Mouse (Mus musculus) liver, embryonic 11.5 days (tissue): Measurements from ENCODE around the gene Rsph6a. TPM values are rescaled to one million over a fixed set of nuclear protein-coding genes. Genes with fewer than 3 reads are reported as not detected.

Source experiments
- ATAC-seq: fragments of 200-750 bp; cut with Nextera tagmentation; replicated peaks from 2 replicates; pipeline ENCODE4 v1.8.0; 2017; ENCODE audit warnings: moderate number of reproducible peaks, mild to moderate bottlenecking, moderate TSS enrichment, moderate library complexity; ENCODE audit not compliant: low FRiP score
- DNase-seq: peaks from one replicate; pipeline ENCODE4 v3.0.0-alpha.2; 2017; ENCODE audit warnings: low spot score
- H3K27ac ChIP-seq: fragments of 300-500 bp; sonication (generic); 2 replicates; pipeline ENCODE4 v1.5.1; 2014; ENCODE audit warnings: mild to moderate bottlenecking, low read depth, low read length, control low read depth
- H3K27me3 ChIP-seq: fragments of 300-500 bp; sonication (generic); replicated peaks from 2 replicates; pipeline ENCODE4 v1.6.1; 2014; ENCODE audit warnings: low read length, mixed read lengths; ENCODE audit not compliant: control insufficient read depth, insufficient read depth
- H3K36me3 ChIP-seq: fragments of 300-500 bp; sonication (generic); 2 replicates; pipeline ENCODE4 v1.6.1; 2014; ENCODE audit warnings: mild to moderate bottlenecking, low read length, moderate library complexity, mixed read lengths; ENCODE audit not compliant: control insufficient read depth, insufficient read depth
- H3K4me1 ChIP-seq: fragments of 300-500 bp; sonication (generic); replicated peaks from 2 replicates; pipeline ENCODE4 v1.6.1; 2014; ENCODE audit warnings: low read length, mixed read lengths; ENCODE audit not compliant: control insufficient read depth, insufficient read depth
- H3K4me2 ChIP-seq: fragments of 300-500 bp; sonication (generic); 2 replicates; pipeline ENCODE4 v1.6.1; 2014; ENCODE audit warnings: mild to moderate bottlenecking, control low read depth, moderate library complexity
- H3K4me3 ChIP-seq: fragments of 300-500 bp; sonication (generic); 2 replicates; pipeline ENCODE4 v1.5.1; 2014; ENCODE audit warnings: low read depth, low read length, control low read depth
- H3K9ac ChIP-seq: fragments of 300-500 bp; sonication (generic); 2 replicates; pipeline ENCODE4 v1.6.1; 2014; ENCODE audit warnings: low read depth, low read length, control low read depth
- H3K9me3 ChIP-seq: fragments of 300-500 bp; sonication (generic); 2 replicates; pipeline ENCODE4 v1.6.1; 2016; ENCODE audit warnings: low read length, inconsistent platforms, mixed read lengths; ENCODE audit not compliant: control insufficient read depth
- WGBS: fragments of 180-500 bp; shearing (Covaris S2); extraction: QIAGEN DNeasy Blood & Tissue Kit; methylation state at CpG from one replicate; pipeline ENCODE4 v1.1.7; 2014; 5-methylcytosine and 5-hydroxymethylcytosine counted together
- polyA plus RNA-seq: library from polyadenylated mRNA; unstranded; fragments of >200 nt; fragmentation: Nextera tagmentation; extraction: Ambion mirVana; gene quantifications from 2 replicates; pipeline ENCODE4 v1.2.1, GENCODE M21; 2014

Rsph6a gene
- polyA plus RNA-seq, 1 experiment from 2014 or later, result not detected

DNA sequence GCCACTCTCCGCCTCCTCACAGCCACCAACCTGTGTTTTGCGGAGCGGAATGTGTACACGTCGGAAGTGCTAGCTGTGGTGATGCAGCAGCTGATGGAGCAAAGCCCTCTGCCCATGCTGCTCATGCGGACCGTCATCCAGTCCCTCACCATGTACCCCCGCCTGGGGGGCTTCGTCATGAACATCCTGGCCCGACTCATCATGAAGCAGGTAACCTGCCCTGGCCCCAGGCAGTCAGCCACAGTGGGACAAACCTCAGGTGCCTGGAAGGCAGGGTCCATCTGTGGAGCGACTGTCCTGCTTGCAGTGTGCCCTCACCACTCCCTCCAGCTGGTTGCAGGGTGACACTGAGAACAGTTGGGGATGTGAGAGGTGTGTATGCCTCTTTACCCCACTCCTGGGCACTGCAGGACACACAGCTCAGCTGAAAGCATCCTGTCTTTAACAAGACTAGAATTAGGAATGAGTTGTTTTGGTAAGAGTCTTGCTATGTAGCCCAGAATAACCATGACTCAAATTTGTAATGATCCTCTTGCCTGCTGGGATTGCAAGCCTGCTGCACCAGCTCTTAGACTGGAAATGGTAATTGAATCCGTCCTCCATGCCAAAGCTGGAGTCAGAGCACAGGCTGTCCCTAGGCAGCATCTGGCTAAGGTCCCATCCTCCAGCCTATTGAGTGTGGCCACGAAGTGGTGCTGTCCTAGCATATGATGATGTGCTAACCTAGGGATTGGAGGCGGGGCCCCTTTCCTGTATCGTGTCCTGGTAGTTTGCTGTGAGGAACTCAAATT is 1.9 kb upstream of the Rsph6a start:
- no peak overlapping the region for H3K4me2 ChIP-seq
- no peak overlapping the region for H3K27ac ChIP-seq
- DNase-seq (no peak), ATAC-seq (no peak)
- no peaks in the 10 kb centered on the region for H3K4me1 ChIP-seq
- WGBS, result 88% methylated on average over 15 of the region's 15 CpGs
- H3K4me3 ChIP-seq, result no peak overlapping the region
- H3K9me3 ChIP-seq, result no peaks in the 10 kb centered on the region
- peaks cover 36% of the 10 kb centered on the region for H3K36me3 ChIP-seq
- no peaks in the 10 kb centered on the region for H3K27me3 ChIP-seq
- H3K9ac ChIP-seq, result no peak overlapping the region

DNA sequence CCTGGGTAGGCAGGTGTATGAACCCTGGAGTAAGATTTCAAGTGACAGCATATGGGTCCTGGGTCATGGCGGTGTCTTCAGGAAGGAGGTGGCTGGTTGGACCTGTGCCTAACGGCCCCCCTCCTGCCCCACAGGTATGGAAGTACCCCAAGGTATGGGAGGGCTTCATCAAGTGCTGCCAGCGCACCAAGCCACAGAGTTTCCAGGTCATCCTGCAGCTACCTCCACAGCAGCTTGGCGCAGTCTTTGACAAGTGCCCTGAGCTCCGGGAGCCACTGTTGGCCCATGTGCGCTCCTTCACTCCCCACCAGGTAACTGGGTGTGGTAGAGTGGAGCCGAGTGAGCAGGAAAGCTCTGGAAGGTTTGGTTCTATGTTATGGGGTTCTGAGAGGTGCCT is 1.4 kb upstream of the Rsph6a start:
- Histone ChIP-seq H3K36me3 (peaks cover 30% of the 10 kb centered on the region), H3K27ac (no peak overlapping the region), H3K27me3 (no peaks in the 10 kb centered on the region), H3K4me3 (no peak overlapping the region), H3K4me2 (no peak overlapping the region), H3K9ac (no peak overlapping the region), H3K9me3 (no peaks in the 10 kb centered on the region), H3K4me1 (no peaks in the 10 kb centered on the region)
- WGBS, result 90% methylated on average over 7 of the region's 7 CpGs
- DNase-seq (no peak), ATAC-seq (no peak)

DNA sequence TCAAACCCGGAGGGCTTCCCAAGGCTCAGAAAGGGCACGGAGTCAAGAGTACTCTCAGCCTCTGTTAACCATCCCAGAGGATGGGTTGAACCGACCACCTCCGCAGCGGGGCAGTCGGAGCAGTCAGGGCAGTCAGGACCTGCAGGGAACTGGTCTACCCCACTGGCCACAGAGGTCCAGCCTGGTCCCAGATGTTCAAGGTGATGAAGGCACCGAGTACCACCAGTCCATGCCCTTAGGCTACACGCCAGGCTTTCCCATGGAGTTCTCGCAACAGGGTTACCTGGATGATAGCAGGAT is 237 bp downstream of the Rsph6a start:
- Histone ChIP-seq H3K4me1 (no peaks in the 10 kb centered on the region), H3K27me3 (no peaks in the 10 kb centered on the region), H3K9me3 (no peaks in the 10 kb centered on the region), H3K27ac (no peak overlapping the region), H3K4me2 (no peak overlapping the region), H3K9ac (no peak overlapping the region), H3K4me3 (no peak overlapping the region), H3K36me3 (peaks cover 18% of the 10 kb centered on the region)
- ATAC-seq (peak; percentile 21; the same call in 1 of the 2 replicates), DNase-seq (no peak)
- WGBS, result 75% methylated on average over 9 of the region's 9 CpGs

DNA sequence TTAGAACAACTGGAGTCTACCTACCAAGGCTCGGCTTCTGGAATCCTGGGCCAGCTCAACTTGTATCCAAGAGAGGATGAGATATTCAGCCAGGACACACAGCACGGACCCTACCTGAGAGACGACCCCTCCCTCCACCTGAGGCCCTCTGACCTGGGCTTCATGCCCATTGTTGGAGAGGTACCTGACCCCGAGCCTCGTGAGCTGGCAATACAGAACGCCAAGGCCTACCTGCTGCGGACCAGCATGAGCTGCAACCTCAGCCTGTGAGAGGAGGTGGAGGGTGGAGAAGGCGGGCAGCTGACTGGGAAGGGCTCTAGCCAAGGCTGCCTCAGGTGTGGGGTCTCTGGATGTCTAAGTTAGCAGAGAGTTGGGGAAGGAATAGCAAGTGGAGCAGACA is 618 bp downstream of the Rsph6a start:
- Histone ChIP-seq H3K9ac (no peak overlapping the region), H3K4me3 (no peak overlapping the region), H3K9me3 (no peaks in the 10 kb centered on the region), H3K27ac (no peak overlapping the region), H3K36me3 (peaks cover 15% of the 10 kb centered on the region), H3K27me3 (no peaks in the 10 kb centered on the region), H3K4me2 (no peak overlapping the region), H3K4me1 (no peaks in the 10 kb centered on the region)
- no peak for ATAC-seq
- DNase-seq, result no peak
- WGBS, result 93% methylated on average over 8 of the region's 8 CpGs

DNA sequence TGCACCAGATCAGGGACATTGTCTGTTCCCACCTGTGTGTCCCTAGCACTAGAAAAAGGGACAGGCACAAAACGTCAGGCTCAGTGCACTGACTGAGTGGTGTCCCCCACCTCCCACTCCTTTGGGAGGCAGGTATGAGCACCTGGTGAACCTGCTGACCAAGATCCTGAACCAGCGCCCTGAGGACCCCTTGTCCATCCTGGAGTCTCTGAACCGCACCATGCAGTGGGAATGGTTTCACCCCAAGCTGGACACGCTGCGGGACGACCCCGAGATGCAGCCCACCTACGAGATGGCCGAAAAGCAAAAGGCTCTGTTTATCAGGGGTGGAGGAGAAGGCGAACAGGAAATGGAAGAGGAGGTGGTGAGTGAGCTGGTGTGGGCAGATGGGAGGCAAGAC is 2.9 kb downstream of the Rsph6a start:
- Histone ChIP-seq H3K27ac (no peak overlapping the region), H3K4me2 (no peak overlapping the region), H3K4me3 (no peak overlapping the region), H3K9me3 (no peaks in the 10 kb centered on the region), H3K36me3 (peaks cover 5% of the 10 kb centered on the region; the same call in 1 of the 2 replicates), H3K4me1 (no peaks in the 10 kb centered on the region), H3K9ac (no peak overlapping the region), H3K27me3 (no peaks in the 10 kb centered on the region)
- DNase-seq, result no peak
- 76% methylated on average over 10 of the region's 10 CpGs for WGBS
- no peak for ATAC-seq

DNA sequence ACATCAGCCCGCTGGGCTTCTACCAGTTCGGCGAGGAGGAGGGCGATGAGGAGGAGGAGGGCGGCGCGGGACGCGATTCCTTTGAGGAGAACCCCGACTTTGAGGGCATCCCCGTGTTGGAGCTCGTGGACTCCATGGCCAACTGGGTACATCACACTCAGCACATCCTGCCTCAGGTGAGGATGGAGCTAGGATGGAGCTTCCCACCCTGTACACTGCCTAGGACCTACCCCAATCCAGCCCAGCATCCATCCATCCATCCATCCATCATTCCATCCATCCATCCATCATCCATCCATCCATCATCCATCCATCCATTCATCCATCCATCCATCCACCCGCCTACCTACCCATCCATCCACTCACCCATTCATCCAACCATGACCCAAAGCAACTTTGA is 11.4 kb downstream of the Rsph6a start:
- Histone ChIP-seq H3K4me3 (no peak overlapping the region), H3K27me3 (peaks cover 40% of the 10 kb centered on the region), H3K9ac (no peak overlapping the region), H3K27ac (no peak overlapping the region), H3K4me1 (0 out of 2 replicates have a peak, but pooled peaks cover 2% of the 10 kb centered on the region), H3K9me3 (no peaks in the 10 kb centered on the region), H3K36me3 (no peaks in the 10 kb centered on the region), H3K4me2 (no peak overlapping the region; the same call in 1 of the 2 replicates)
- WGBS, result 40% methylated on average over 13 of the region's 13 CpGs
- ATAC-seq (no peak), DNase-seq (no peak)

DNA sequence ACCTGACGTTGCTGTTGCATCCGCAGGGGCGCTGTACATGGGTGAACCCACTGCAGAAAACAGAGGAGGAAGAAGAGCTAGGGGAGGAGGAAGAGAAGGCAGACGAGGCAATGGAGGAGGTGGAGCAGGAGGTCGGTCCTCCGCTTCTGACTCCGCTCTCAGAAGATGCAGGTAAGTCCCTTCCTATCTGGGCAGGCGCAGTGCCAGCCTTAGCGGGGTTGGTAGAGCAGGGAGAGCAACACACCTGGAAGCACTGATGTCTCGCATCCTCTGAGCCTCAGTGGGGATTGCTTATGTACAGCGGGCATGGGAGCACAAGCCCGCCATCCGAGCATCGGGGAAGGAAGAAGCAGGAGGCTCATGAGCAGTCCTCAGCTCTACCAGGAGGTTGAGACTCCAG is 12.6 kb downstream of the Rsph6a start:
- no peaks in the 10 kb centered on the region for H3K36me3 ChIP-seq
- no peak for ATAC-seq
- 0 out of 2 replicates have a peak, but pooled peaks cover 2% of the 10 kb centered on the region for H3K4me1 ChIP-seq
- H3K9me3 ChIP-seq, result no peaks in the 10 kb centered on the region
- DNase-seq, result no peak
- no peak overlapping the region for H3K9ac ChIP-seq
- H3K4me3 ChIP-seq, result no peak overlapping the region
- H3K4me2 ChIP-seq, result no peak overlapping the region
- WGBS, result 31% methylated on average over 14 of the region's 14 CpGs
- H3K27me3 ChIP-seq, result peaks cover 40% of the 10 kb centered on the region
- H3K27ac ChIP-seq, result no peak overlapping the region

DNA sequence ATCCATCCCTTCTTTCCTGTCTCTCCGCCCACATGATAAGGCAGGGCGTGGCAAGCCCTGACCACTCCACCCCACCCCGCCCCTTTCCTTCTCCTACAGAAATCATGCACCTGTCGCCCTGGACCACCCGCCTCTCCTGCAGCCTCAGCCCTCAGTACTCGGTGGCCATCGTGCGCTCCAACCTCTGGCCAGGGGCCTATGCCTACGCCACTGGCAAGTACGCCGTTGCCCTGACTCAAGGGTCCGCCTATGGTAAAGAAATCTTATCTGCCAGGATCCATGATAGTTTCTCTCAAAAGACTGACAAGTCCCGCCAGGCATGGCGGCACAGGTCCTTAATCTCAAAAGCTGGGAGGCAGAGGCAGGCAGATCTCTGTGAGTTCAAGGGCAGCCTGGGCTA is 13.4 kb downstream of the Rsph6a start:
- Histone ChIP-seq H3K36me3 (no peaks in the 10 kb centered on the region), H3K4me2 (no peak overlapping the region), H3K4me3 (no peak overlapping the region), H3K27ac (no peak overlapping the region), H3K4me1 (0 out of 2 replicates have a peak, but pooled peaks cover 2% of the 10 kb centered on the region), H3K9ac (no peak overlapping the region), H3K9me3 (no peaks in the 10 kb centered on the region), H3K27me3 (peaks cover 40% of the 10 kb centered on the region)
- WGBS, result 55% methylated on average over 13 of the region's 14 CpGs
- DNase-seq (no peak), ATAC-seq (no peak)

DNA sequence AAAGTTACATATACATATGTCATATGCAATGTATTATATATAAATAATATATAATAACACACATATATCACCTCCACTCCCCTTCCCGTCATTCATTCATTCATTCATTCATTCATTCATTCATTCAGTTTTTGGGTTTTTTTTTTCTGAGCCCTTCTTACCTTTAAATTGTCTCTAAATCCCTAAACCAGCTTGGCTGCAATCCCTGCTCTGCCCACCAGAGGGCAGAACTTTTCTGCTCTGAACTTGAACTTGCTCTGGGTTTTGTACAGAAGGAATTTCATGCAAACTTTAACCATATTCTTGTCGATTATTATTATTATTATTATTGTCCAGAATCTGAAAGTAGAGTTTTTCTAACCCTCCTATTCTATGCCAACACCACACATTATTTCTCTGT is 14.2 kb downstream of the Rsph6a start:
- DNase-seq (no peak), ATAC-seq (no peak)
- 0% methylated on average over 2 of the region's 2 CpGs for WGBS
- H3K4me3 ChIP-seq, result no peak overlapping the region
- H3K27me3 ChIP-seq, result peaks cover 37% of the 10 kb centered on the region
- H3K4me2 ChIP-seq, result no peak overlapping the region
- no peak overlapping the region for H3K27ac ChIP-seq
- no peaks in the 10 kb centered on the region for H3K36me3 ChIP-seq
- H3K4me1 ChIP-seq, result 0 out of 2 replicates have a peak, but pooled peaks cover 2% of the 10 kb centered on the region
- no peak overlapping the region for H3K9ac ChIP-seq
- H3K9me3 ChIP-seq, result no peaks in the 10 kb centered on the region
